Mouse (Mus musculus) lung, embryonic 15.5 days (tissue): ENCODE measurements around the gene Cdk14. TPM values are rescaled to one million over a fixed set of nuclear protein-coding genes. Genes with fewer than 3 reads are reported as not detected.

Experiments
- ATAC-seq: fragments of 200-750 bp; cut with Nextera tagmentation; 2 replicates; pipeline ENCODE4 v1.8.0; 2017; ENCODE audit warnings: moderate number of reproducible peaks, borderline replicate concordance; ENCODE audit not compliant: low FRiP score, low TSS enrichment; ENCODE audit errors: extremely low read depth
- H3K27ac ChIP-seq: fragments of 300-500 bp; sonication (generic); 2 replicates; pipeline ENCODE4 v1.5.1; 2015; ENCODE audit warnings: moderate library complexity, mild to moderate bottlenecking, inconsistent platforms
- H3K27me3 ChIP-seq: fragments of 300-500 bp; sonication (generic); 2 replicates; pipeline ENCODE4 v1.6.1; 2015; ENCODE audit warnings: inconsistent platforms
- H3K36me3 ChIP-seq: fragments of 300-500 bp; sonication (generic); 2 replicates; pipeline ENCODE4 v1.6.1; 2015; ENCODE audit warnings: inconsistent platforms
- H3K4me1 ChIP-seq: fragments of 300-500 bp; sonication (generic); 2 replicates; pipeline ENCODE4 v1.6.1; 2015; ENCODE audit warnings: inconsistent platforms
- H3K4me2 ChIP-seq: fragments of 300-500 bp; sonication (generic); 2 replicates; pipeline ENCODE4 v1.6.1; 2015; ENCODE audit warnings: inconsistent platforms, mild to moderate bottlenecking, moderate library complexity
- H3K4me3 ChIP-seq: fragments of 300-500 bp; sonication (generic); 2 replicates; pipeline ENCODE4 v1.5.1; 2015; ENCODE audit warnings: mild to moderate bottlenecking, inconsistent platforms
- H3K9ac ChIP-seq: fragments of 300-500 bp; sonication (generic); 2 replicates; pipeline ENCODE4 v1.6.1; 2015; ENCODE audit warnings: inconsistent platforms
- H3K9me3 ChIP-seq: fragments of 300-500 bp; sonication (generic); 2 replicates; pipeline ENCODE4 v1.6.1; 2016; ENCODE audit warnings: inconsistent platforms
- WGBS: fragments of 180-500 bp; shearing (Covaris S2); methylation state at CpG from one replicate; pipeline ENCODE4 v1.1.7; 2015; 5-methylcytosine and 5-hydroxymethylcytosine counted together
- polyA plus RNA-seq: library from polyadenylated mRNA; unstranded; fragments of >200 nt; fragmentation: Nextera tagmentation; extraction: Ambion mirVana; gene quantifications from 2 replicates; pipeline ENCODE4 v1.2.1, GENCODE M21; 2015

Gene Cdk14
- polyA plus RNA-seq, 1 experiment from 2014 or later: 33.1 TPM

DNA sequence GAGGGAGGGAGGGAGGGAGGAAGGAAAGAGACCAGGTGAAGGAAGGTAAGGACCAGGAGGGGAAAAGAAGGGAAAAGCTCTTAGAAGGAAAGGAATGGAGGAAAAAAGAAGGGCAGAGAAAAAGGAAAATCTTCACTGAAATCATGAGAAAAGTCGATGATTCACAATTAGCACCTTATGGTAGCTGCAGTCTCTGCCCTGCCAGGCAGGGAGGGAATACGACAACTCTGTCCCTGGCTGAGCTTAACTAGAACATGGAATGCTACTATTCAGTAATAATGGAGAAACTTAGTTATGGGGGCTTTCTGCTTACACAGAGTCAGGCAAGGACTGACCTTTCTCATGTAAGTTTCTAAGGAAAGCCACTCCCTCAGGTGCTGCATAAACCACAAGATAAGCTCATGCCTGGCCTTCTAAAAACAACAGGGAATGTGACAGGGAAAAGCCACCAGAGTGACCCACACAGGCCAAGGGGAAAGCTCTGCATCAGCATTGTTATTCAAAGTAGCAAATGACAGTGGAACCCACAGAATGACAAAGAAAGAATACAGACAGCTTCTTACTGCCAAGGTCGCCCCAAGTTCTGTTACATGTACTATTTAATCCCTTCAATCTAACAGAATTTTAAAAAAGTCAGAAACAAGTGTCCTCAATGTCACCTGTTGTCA, 323.7 kb downstream of the Cdk14 start:
- Histone ChIP-seq H3K27me3 (no peaks in the 10 kb centered on the region), H3K9me3 (no peaks in the 10 kb centered on the region), H3K4me1 (no peaks in the 10 kb centered on the region), H3K4me3 (no peak overlapping the region), H3K9ac (no peak overlapping the region), H3K27ac (no peak overlapping the region), H3K36me3 (no peaks in the 10 kb centered on the region), H3K4me2 (no peak overlapping the region)
- WGBS: 70% methylated on average over 3 of the region's 3 CpGs
- no peak for ATAC-seq

DNA sequence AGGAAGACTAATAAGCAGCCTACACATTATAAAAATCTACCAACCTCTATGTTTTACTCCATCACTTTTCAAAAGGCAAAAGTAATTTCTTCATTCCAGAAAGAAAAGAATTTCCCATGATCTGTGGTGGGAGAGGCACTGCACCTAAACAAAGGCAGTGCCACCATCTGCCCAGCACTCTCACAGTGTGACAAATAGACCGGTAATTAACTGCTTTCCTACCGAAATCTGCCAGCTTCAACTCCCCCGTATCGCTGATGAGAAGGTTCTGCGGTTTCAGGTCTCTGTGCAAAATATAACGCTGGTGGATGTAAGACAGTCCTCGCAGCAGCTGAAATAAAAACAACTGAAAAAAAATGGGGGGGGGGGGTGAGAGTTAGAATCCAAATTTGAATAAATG, 327.4 kb downstream of the Cdk14 start:
- no peak for ATAC-seq
- WGBS: 86% methylated on average over 7 of the region's 7 CpGs
- Histone ChIP-seq H3K9ac (no peak overlapping the region), H3K4me2 (no peak overlapping the region), H3K27ac (no peak overlapping the region), H3K4me3 (no peak overlapping the region), H3K27me3 (no peaks in the 10 kb centered on the region), H3K36me3 (no peaks in the 10 kb centered on the region), H3K4me1 (no peaks in the 10 kb centered on the region), H3K9me3 (no peaks in the 10 kb centered on the region)

DNA sequence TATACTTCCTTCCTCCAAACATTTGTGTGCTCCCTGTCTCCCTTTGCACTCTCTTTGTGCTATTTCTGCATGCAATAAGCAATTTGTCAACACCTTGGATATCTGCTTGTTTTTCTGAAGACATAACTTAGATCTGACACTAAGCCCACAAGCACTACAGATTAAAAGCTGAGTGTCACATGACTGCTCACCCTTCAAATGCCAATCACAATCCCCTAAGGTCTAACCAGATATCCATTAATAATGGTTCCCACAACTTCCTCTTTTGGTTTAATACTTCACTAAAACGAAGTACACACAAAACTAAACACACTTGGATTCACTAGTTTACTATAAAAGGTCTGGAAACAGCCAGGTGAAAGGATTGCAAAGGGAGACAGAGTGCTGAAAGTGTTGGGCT, 348.6 kb downstream of the Cdk14 start:
- H3K27ac ChIP-seq: no peak overlapping the region
- H3K27me3 ChIP-seq: no peaks in the 10 kb centered on the region
- H3K36me3 ChIP-seq: no peaks in the 10 kb centered on the region
- no peak overlapping the region for H3K4me3 ChIP-seq
- no peak for ATAC-seq
- WGBS: 61% methylated on average over 1 of the region's 1 CpGs
- H3K9me3 ChIP-seq: no peaks in the 10 kb centered on the region
- no peak overlapping the region for H3K4me2 ChIP-seq
- no peaks in the 10 kb centered on the region for H3K4me1 ChIP-seq
- no peak overlapping the region for H3K9ac ChIP-seq

DNA sequence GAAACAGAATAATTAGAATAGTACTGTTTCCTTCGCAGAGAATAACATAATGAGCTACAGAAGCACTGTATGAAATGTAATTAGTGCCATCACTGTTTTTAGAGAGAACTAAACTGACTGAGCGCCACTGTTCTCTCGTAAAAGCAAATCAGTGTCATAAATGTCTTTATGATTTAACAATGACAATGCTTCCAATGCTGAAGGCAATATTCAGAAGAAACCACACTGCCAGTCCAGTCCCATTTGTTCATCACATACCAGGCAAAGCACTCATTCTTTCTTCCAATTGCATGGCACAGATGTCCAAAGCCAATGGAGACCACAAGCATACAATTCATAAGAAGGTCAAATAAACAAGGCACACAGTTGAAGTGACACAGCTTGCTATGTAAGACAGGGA, 355.4 kb downstream of the Cdk14 start:
- Histone ChIP-seq H3K4me2 (no peak overlapping the region), H3K4me1 (no peaks in the 10 kb centered on the region), H3K4me3 (no peak overlapping the region), H3K27ac (no peak overlapping the region), H3K27me3 (no peaks in the 10 kb centered on the region), H3K9me3 (no peaks in the 10 kb centered on the region), H3K36me3 (no peaks in the 10 kb centered on the region), H3K9ac (no peak overlapping the region)
- 93% methylated on average over 3 of the region's 3 CpGs for WGBS
- no peak for ATAC-seq

DNA sequence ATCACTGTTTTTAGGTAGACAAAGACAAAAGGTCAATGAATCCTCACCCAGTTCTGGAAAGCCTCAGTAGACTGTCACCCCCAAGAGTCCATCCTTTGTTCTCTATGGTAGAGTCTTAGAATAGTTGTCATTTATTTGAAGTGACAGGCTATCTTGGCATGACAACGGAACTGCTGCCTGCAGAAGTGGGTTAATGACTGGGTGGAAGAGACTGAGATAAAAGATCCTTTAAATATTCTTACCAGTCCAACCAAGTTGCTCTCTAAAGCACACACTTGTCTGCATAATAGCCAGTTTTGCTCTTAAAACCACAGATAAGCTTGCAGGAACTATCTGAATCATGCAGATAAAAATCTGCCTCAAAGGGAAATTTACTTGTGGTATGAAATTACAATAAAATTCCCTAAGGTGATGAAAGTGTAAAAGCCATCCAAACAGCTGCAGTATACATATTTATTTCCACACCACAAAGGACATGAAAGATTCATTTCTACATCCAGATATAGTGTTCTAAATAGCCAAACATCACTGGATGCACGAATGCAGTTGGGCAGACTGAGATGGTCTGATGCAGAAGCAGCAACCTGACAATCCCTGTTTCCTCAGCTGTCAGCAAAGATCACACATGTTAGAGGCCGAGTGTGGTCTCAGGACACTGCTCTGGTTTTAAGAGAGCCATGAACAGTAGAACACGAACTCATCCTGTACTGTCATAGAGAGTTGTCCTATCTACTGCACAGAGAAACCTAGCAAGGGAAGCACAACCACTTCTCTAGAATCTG, 363.8 kb downstream of the Cdk14 start:
- Histone ChIP-seq H3K36me3 (no peaks in the 10 kb centered on the region), H3K4me1 (no peaks in the 10 kb centered on the region), H3K9me3 (no peaks in the 10 kb centered on the region), H3K4me2 (no peak overlapping the region), H3K9ac (no peak overlapping the region), H3K27ac (no peak overlapping the region), H3K4me3 (no peak overlapping the region), H3K27me3 (no peaks in the 10 kb centered on the region)
- 49% methylated on average over 4 of the region's 4 CpGs for WGBS
- no peak for ATAC-seq

DNA sequence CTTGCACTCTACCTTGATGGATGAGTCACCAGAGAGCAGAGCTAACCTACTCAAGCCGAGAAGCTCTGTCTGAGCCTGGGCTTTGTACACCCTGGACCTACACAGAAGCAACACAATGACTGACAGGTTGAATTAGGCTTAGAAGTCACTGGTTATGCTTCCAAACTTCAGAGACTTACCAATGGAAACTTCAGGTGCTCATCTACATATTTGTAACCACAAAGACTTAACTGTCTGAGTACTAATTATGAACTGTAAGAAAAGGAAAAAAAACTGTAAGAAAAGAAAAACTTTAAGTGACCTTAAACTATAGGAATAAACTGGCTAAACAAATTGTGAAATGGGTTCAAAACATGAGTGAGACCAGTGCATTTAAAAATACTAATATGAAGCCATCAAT, 364.6 kb downstream of the Cdk14 start:
- WGBS: 40% methylated on average over 1 of the region's 1 CpGs

DNA sequence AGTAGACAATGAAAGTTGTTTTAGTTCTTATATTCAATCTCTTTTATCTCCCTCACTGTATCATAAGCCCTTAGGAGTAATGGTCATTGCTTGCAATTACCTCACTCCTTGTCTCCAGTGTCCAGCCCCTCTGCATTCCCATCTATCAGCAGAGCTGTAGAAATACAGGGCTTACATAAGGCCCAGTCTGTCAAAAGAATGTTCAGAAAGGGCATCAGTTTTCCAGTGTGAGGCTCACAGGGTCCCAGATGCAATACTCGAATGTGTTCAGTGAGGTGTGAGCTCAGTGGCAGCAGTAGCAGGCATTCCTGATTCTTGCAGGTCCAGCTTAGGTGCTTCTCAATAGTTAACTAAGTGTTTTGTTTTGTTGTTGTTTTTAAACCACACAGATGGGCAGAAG, 365.8 kb downstream of the Cdk14 start:
- Histone ChIP-seq H3K4me2 (no peak overlapping the region), H3K9ac (no peak overlapping the region), H3K9me3 (no peaks in the 10 kb centered on the region), H3K36me3 (no peaks in the 10 kb centered on the region), H3K4me3 (no peak overlapping the region), H3K27me3 (no peaks in the 10 kb centered on the region), H3K27ac (no peak overlapping the region), H3K4me1 (no peaks in the 10 kb centered on the region)
- no peak for ATAC-seq
- WGBS: 39% methylated on average over 1 of the region's 1 CpGs

More for the DNA sequence above, 364.6 kb downstream of the Cdk14 start:
- no peak overlapping the region for H3K4me3 ChIP-seq
- no peaks in the 10 kb centered on the region for H3K27me3 ChIP-seq
- H3K9me3 ChIP-seq: no peaks in the 10 kb centered on the region
- no peak for ATAC-seq
- no peaks in the 10 kb centered on the region for H3K36me3 ChIP-seq
- H3K4me2 ChIP-seq: no peak overlapping the region
- no peaks in the 10 kb centered on the region for H3K4me1 ChIP-seq
- H3K27ac ChIP-seq: no peak overlapping the region
- no peak overlapping the region for H3K9ac ChIP-seq

DNA sequence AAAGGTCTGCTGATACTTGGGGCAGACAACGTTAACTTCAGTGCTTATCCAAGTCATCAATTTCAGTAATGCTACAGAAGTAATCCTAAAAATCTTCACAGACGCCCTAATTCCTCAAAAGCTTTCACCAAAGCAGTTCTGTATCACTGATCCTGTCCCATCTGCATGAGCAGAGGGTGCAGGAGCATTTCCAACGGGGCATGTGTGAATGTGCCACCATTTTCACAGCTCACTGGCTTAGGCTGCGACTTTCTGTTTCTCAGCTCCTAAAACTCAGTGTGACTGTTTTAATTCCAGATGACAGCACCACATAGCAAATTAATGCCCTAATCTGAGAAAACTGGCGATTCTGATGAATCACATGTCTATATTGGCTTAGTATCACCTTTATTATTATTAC, 375.8 kb downstream of the Cdk14 start:
- Histone ChIP-seq H3K36me3 (no peaks in the 10 kb centered on the region), H3K27ac (no peak overlapping the region), H3K9ac (no peak overlapping the region), H3K27me3 (no peaks in the 10 kb centered on the region), H3K4me3 (no peak overlapping the region), H3K4me2 (no peak overlapping the region), H3K9me3 (no peaks in the 10 kb centered on the region), H3K4me1 (no peaks in the 10 kb centered on the region)
- ATAC-seq: no peak
- 73% methylated on average over 5 of the region's 5 CpGs for WGBS

DNA sequence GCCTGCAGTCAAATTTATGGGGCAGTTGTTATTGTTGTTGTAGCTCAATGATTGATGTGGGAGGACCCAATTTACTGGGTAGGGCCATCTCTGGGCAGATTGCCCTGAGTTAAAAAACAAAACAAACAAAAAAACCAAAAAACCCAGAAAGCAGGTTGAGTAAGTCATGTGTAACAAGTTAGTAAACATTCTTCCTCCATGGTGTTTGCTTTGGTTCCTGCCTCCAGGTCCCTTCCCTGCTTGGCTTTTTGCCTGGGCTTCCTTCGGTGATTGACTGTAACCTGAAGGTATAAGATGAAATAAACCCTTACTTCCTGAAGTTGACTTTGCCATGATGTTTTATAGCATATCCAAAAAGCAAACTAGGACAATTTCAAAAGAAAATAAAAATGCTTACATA, 377.4 kb downstream of the Cdk14 start:
- Histone ChIP-seq H3K36me3 (no peaks in the 10 kb centered on the region), H3K27me3 (no peaks in the 10 kb centered on the region), H3K9me3 (no peaks in the 10 kb centered on the region), H3K4me1 (no peaks in the 10 kb centered on the region), H3K4me2 (no peak overlapping the region), H3K27ac (no peak overlapping the region), H3K9ac (no peak overlapping the region), H3K4me3 (no peak overlapping the region)
- no peak for ATAC-seq
- WGBS: 64% methylated on average over 1 of the region's 1 CpGs

DNA sequence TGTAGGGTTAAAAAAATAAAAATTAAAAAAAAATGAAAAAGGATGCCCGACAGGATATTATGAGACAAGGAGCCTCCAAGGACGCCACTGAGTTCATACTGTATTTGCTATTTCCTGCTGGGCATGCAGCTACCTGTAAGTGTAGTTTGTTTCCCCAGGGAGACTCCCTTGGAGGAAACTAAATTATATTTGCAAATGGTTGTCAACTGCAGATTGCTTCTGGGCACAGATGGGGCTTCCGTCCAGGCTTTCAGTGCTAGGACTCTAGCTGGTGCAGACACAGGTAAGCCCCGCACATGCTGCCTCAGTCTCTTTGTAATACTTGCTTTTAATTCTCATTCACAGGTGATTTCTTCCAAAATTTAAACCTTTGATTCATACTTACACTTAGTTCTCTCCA, 378.6 kb downstream of the Cdk14 start:
- H3K4me3 ChIP-seq: no peak overlapping the region
- no peaks in the 10 kb centered on the region for H3K36me3 ChIP-seq
- H3K27ac ChIP-seq: no peak overlapping the region
- ATAC-seq: no peak
- WGBS: 74% methylated on average over 4 of the region's 4 CpGs
- H3K4me1 ChIP-seq: no peaks in the 10 kb centered on the region
- H3K4me2 ChIP-seq: no peak overlapping the region
- H3K9ac ChIP-seq: no peak overlapping the region
- no peaks in the 10 kb centered on the region for H3K27me3 ChIP-seq
- H3K9me3 ChIP-seq: no peaks in the 10 kb centered on the region

DNA sequence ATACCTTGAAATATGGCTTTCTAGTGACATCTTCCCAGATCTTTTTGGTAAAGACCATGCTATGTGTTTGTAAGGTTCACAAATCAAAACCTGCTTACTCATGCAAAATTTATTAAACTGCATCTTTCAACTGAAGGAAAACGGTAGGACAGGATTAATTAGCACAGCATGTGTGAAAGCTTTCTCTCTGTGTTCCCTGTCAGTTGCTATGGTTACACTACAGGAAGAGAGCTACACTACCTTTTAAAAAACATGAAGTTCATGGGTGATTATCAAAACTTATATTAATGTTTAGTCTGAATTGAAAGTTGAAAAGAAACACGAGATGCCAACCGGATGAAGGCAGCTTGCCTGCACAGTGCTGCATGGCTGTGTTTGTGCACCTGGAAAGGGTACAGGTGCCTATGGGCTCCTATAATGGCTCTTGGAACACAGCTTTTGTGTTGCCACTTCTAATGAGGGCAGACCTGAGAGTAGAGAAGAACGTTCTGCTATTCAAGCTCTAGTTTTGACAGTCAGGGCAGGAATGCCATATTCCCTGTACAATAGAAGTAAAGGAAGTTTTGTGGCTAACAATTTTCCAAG, 380.3 kb downstream of the Cdk14 start:
- no peak overlapping the region for H3K4me3 ChIP-seq
- no peaks in the 10 kb centered on the region for H3K4me1 ChIP-seq
- ATAC-seq: no peak
- no peaks in the 10 kb centered on the region for H3K27me3 ChIP-seq
- no peak overlapping the region for H3K27ac ChIP-seq
- no peak overlapping the region for H3K9ac ChIP-seq
- H3K9me3 ChIP-seq: no peaks in the 10 kb centered on the region
- H3K4me2 ChIP-seq: no peak overlapping the region
- 64% methylated on average over 4 of the region's 4 CpGs for WGBS
- no peaks in the 10 kb centered on the region for H3K36me3 ChIP-seq

DNA sequence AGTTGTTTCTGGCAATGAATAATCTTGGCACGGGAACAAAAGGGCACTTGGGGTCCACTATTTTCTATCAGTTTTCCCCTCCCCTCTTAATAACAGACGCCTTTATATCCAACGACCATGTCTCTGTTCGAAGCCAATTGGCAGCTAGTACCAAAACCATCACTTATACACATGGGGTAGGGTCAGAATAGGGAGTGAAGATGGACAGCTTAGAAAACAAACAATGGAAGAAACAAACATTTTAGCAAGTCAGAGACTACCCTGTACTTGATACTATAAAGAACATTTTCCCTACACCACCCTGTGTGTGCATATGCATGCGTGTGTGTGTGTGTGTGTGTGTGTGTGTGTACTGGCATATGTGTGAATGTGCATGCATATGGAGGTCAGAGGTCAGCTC, 386.7 kb downstream of the Cdk14 start:
- Histone ChIP-seq H3K4me1 (no peaks in the 10 kb centered on the region), H3K4me2 (no peak overlapping the region), H3K9me3 (no peaks in the 10 kb centered on the region), H3K9ac (no peak overlapping the region), H3K4me3 (no peak overlapping the region), H3K36me3 (no peaks in the 10 kb centered on the region), H3K27me3 (no peaks in the 10 kb centered on the region), H3K27ac (no peak overlapping the region)
- WGBS: 74% methylated on average over 5 of the region's 5 CpGs
- ATAC-seq: no peak
